Mouse (Mus musculus) large intestine, adult 2 months (tissue): ENCODE measurements around the gene Zfp281. TPM values are rescaled to one million over a fixed set of nuclear protein-coding genes. Genes with fewer than 3 reads are reported as not detected.

Source experiments
- DNase-seq: peaks from one replicate; pipeline ENCODE4 v3.0.0-alpha.2; 2012; ENCODE audit warnings: low read depth, low spot score
- WGBS: fragments of 180-500 bp; shearing (Covaris S2); methylation state at CpG from one replicate; pipeline ENCODE4 v1.1.7; 2018; 5-methylcytosine and 5-hydroxymethylcytosine counted together
- polyA plus RNA-seq: library from polyadenylated mRNA; depleted of rRNA; stranded (reverse); fragments of >200 nt; gene quantifications from 2 replicates; pipeline ENCODE4 v1.2.3, GENCODE M21; 2012

Zfp281 gene
- polyA plus RNA-seq, 1 experiment, result 1.0 TPM

DNA sequence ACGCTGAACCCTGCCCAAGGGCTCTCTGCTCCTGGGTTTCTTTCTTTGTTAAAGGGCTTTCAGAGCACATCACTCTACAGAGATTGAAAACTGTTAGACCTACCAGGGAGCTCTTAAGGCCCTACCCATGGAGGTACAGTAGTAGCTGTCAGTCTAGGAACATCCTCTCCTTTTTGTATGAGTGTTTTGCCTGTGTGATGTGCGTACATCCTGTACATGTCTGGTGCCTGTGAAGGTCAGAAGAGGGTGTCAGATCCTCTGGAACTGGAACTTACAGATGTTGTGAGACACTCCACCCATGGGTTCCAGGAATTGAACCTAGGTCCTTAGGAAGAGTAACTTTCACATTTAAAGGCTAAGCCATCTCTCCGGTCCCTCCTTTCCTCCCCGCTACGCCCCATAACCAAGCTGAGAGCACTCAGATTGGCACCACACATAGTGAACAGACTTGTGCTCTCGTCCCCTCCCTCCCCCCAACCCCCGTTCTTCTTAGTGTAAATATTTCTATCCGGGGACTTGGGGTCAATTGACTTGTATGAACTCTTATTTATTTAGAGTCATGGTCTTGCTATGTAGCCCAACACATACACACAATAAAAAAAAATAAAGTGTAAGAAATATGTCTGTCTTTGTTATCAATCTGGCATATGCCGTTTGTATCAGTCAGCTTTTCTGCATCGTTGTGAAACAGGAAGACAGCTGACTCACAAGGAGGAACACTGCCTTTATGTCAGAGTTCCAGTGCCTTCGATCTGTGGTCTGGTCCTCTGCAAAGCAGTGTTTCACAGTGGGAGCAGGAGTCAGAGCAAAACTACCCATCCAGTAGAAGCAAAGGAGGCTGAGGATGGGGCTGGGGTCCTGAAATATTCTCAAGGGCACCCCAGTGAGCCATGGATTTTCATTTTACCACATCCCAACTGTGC, 16.1 kb upstream of the Zfp281 start:
- 65% methylated on average over 11 of the region's 11 CpGs for WGBS
- DNase-seq, result no peak

DNA sequence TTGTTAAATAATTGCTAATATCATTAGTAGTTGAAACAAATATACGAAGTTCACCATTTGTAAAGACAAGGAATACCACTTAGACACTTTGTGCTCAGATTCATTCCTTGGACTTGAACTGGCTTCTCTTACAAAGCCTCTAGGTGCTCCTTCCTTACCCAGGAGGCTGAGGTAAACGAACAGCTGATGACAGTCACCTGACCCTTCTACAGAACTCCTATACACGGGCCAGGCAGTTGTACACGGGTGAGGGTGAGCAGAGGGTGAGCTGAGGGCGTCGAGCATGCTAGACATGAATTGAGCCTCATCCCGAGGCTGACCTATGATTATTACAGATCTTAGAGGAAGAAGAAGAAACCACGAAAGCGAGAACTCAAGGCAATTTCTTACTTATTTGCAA, 12.9 kb upstream of the Zfp281 start:
- DNase-seq, result no peak
- WGBS, result 68% methylated on average over 9 of the region's 9 CpGs

DNA sequence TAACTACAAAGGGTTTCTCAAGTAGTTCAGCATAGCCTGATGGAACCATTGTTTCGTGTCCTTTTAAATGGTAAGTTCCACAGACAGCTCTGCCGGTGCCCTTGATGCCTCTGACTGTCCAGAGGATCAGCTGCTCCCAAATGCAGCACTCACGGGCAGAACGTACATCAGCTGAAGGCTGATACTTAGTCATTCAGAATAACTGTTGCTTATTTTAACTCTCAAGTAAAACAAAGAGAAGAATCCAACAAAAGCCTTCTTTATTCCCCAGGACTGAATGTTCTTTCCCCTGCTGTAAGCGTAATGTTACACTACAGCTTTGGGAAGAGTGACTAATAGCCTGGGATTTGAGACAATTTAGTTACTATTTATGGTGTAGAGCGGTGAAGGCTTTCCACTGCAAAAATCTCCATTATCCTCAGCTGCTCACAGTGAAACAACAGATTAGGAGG, 11.4 kb upstream of the Zfp281 start:
- 67% methylated on average over 6 of the region's 6 CpGs for WGBS
- no peak for DNase-seq

GRCm38 (mm10) chr1:136614748-136615440, 9.8 kb upstream of the Zfp281 start:
- WGBS, result 69% methylated on average over 11 of the region's 11 CpGs

DNA sequence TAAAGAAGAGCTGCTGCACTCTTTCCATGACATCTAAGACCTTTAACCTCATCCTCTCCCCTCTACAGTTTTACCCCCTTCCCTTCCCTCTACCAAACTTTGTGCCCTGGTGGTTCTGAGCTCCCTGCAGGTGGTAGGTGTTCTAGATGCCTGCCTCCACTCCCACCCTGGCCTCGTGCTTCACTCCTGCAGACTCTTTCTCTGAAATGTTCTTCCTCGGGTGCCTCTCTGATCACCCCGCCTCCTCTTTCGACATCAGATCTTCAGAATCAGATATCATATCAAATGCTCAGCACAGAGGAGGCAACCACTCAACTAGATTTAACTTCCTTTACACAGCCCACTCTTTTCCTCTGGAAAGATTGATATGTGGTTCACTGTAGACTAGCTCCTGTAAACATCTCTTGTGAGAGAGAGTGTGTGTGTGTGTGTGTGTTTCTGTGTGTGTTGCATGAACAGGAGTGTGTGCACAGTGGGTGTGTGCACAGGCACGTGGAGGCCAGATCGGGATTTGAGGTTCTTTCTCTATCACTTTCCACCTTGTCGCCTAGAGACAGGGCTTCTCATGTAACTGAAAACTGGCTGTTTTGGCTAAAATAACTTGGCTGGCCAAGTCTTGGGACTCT, 7.4 kb upstream of the Zfp281 start:
- no peak for DNase-seq
- 35% methylated on average over 7 of the region's 7 CpGs for WGBS

More at GRCm38 (mm10) chr1:136614748-136615440, 9.8 kb upstream of the Zfp281 start:
- no peak for DNase-seq

GRCm38 (mm10) chr1:136618570-136618969, 6.1 kb upstream of the Zfp281 start:
- 91% methylated on average over 1 of the region's 1 CpGs for WGBS
- no peak for DNase-seq

DNA sequence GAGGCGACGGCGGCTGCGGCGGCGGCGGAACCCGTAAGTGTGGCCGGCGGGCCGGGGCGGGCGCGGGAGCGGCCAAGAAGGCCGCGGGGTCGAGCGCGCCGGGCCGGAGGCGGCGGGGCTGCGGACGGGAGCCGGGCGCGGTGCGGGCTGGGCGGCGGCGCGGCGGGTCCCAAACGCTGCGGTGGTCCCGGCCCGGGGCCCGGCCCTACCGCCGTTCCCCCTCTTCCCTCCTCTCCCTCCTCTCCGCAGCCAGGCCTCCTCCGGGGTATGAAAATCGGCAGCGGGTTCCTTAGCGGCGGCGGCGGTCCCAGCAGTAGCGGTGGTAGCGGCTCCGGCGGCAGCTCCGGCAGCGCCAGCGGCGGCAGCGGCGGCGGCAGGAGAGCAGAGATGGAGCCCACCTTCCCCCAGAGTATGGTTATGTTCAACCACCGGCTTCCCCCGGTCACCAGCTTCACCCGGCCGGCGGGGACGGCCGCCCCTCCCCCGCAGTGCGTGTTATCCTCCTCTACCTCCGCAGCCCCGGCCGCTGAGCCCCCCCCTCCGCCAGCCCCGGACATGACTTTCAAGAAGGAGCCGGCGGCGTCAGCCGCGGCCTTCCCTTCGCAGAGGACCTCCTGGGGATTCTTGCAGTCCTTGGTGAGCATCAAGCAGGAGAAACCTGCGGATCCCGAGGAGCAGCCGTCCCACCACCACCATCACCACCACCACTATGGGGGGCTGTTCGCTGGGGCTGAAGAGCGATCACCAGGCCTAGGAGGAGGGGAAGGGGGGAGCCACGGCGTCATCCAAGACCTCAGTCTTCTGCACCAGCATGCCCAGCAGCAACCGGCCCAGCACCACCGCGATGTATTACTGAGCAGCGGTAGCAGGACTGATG, 556 bp downstream of the Zfp281 start:
- 2% methylated on average over 82 of the region's 92 CpGs for WGBS
- DNase-seq, result no peak

GRCm38 (mm10) chr1:136626141-136626540, 1.4 kb downstream of the Zfp281 start:
- DNase-seq, result no peak
- WGBS, result 84% methylated on average over 7 of the region's 7 CpGs

GRCm38 (mm10) chr1:136626756-136627155, 2.1 kb downstream of the Zfp281 start:
- WGBS, result 95% methylated on average over 5 of the region's 5 CpGs
- DNase-seq, result no peak

- DNase-seq, result no peak
- WGBS, result 85% methylated on average over 5 of the region's 5 CpGs
Measured at GRCm38 (mm10) chr1:136627591-136627990, 2.9 kb downstream of the Zfp281 start.

GRCm38 (mm10) chr1:136632891-136633290, 8.2 kb downstream of the Zfp281 start:
- no peak for DNase-seq
- 57% methylated on average over 3 of the region's 3 CpGs for WGBS

DNA sequence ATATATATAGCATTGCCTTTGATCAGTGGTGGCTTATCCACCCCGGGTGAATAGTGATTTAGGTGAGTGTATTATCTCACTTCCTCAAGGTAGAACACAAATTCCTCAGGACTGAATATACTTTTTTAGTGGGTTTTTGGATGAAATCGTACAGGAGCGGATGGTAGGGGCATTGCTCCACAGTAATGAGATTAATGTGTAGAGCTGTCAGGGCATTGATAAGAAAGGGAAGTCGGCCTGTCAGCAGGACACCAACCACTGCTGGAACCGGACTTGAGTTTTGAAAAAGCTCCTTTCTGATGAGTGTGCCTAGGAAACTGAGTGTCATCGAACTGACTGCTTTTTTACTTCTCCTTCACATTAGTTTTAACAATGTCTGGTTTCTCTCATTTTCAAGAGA, 10.9 kb downstream of the Zfp281 start:
- DNase-seq, result no peak
- WGBS, result 85% methylated on average over 6 of the region's 6 CpGs

- 89% methylated on average over 6 of the region's 6 CpGs for WGBS
- no peak for DNase-seq
Measured at GRCm38 (mm10) chr1:136636946-136637345, 12.2 kb downstream of the Zfp281 start.

GRCm38 (mm10) chr1:136637696-136638095, 13.0 kb downstream of the Zfp281 start:
- WGBS, result 87% methylated on average over 4 of the region's 4 CpGs
- DNase-seq, result no peak

GRCm38 (mm10) chr1:136638211-136638610, 13.5 kb downstream of the Zfp281 start:
- no peak for DNase-seq
- WGBS, result 86% methylated on average over 7 of the region's 7 CpGs

DNA sequence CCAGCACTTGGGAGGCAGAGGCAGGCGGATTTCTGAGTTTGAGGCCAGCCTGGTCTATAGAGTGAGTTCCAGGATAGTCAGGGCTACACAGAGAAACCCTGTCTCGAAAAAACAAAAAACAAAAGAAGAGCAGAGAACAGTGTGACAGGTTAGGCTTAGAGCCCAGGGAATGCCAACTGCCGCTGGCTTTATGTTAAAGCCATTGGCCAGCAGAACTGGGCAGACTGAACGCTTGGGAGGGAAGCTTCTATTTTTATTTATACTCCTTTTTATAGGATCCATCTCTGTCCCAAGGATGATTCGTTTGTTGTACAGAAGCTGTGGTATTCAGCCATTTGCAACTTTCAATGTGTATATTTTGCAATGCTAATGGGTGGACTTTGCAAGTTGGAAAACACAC, 14.0 kb downstream of the Zfp281 start:
- no peak for DNase-seq
- WGBS, result 80% methylated on average over 5 of the region's 5 CpGs

GRCm38 (mm10) chr1:136639221-136639620, 14.5 kb downstream of the Zfp281 start:
- DNase-seq, result no peak
- WGBS, result 70% methylated on average over 2 of the region's 2 CpGs

DNA sequence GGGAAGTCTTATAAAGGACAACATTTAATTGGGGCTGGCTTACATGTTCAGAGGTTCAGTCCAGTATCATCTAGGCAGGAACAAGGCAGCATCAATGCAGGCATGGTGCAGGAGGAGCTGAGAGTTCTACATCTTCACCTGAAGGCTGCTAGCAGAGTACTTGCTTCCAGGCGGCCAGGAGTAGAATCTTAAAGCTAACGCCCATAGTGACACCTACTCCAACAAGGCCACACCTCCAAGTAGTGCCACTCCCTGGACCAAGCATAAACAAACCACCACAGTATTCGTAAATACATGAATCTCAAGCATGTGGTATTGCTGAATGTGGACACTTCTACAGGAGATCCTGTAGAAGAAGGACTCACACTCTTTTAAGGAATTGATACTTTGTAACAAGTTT, 18.0 kb downstream of the Zfp281 start:
- no peak for DNase-seq
- 63% methylated on average over 3 of the region's 3 CpGs for whole genome bisulfite sequencing

DNA sequence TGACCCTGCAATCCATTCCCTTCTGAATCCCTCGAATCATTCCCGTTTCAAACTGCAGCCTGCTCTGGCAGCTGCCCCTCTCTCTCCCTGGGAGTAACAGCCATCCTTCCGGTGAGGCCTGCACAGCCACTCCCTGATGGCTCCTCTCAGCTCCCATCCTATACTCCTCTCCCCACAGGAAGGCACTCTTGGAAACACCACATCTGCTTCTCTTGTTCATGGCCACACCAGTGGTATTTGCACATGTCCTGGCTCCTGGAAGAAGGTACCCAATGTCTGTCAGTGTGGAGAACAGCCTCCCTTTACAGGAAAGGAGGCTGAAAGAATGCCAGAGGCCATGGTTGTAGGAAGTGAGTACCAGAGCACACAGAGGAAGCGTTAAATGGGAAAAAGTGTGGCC, 19.8 kb downstream of the Zfp281 start:
- WGBS, result 65% methylated on average over 4 of the region's 4 CpGs
- no peak for DNase-seq
